8 mouse cellular contexts compared by ENCODE assay signal in genomic region chr9:21014691-21015570, GRCm38 (mm10). TPM values are rescaled to one million over a fixed set of nuclear protein-coding genes. Genes with fewer than 3 reads are reported as not detected.
DNase-seq lines count a peak whose midpoint lies in the region; ATAC-seq lines count a peak whose summit lies in the region.

No protein-coding gene starts in this region.

- 6% methylated on average over 26 of the region's 29 CpGs for WGBS in forebrain, embryonic 14.5 days
- WGBS in hindbrain, embryonic 11.5 days = 3% methylated on average over 29 of the region's 29 CpGs
- WGBS in stomach, embryonic 14.5 days = 4% methylated on average over 29 of the region's 29 CpGs

- H3K4me3 ChIP-seq in forebrain, embryonic 14.5 days (ENCODE audit: low read depth, low read length) = peak overlapping the region; percentile 13; the same call in 1 of the 2 replicates
- no peak overlapping the region for H3K4me3 ChIP-seq in hindbrain, embryonic 11.5 days (ENCODE audit: low read depth, low read length)
- peak overlapping the region; percentile 40 for H3K4me3 ChIP-seq in stomach, embryonic 14.5 days (ENCODE audit: low read depth, low read length)

- 0 out of 2 replicates have a peak, but pooled peaks have one; percentile 23 for ATAC-seq in forebrain, embryonic 14.5 days
- no peak for ATAC-seq in hindbrain, embryonic 11.5 days (ENCODE audit: low FRiP score)
- ATAC-seq in megakaryocyte progenitor cell, adult 5-6 weeks (replicated peaks; ENCODE audit: poor library complexity) = peak; percentile 68
- peak; percentile 53; the same call in 1 of the 2 replicates for ATAC-seq in stomach, embryonic 14.5 days (ENCODE audit: insufficient number of reproducible peaks, insufficient read depth, low FRiP score, low read depth)

- H3K27me3 ChIP-seq in forebrain, embryonic 14.5 days (replicated peaks; ENCODE audit: control insufficient read depth, insufficient read depth, low read length) = peaks cover 38% of the 10 kb centered on the region
- peaks cover 36% of the 10 kb centered on the region for H3K27me3 ChIP-seq in hindbrain, embryonic 11.5 days (ENCODE audit: control insufficient read depth, insufficient read depth, low read length)
- peaks cover 15% of the 10 kb centered on the region; the same call in 1 of the 2 replicates for H3K27me3 ChIP-seq in stomach, embryonic 14.5 days (ENCODE audit: control insufficient read depth, insufficient read depth, low read length)

- no peak overlapping the region for H3K9ac ChIP-seq in forebrain, embryonic 14.5 days (ENCODE audit: low read length)
- H3K9ac ChIP-seq in hindbrain, embryonic 11.5 days (ENCODE audit: low read depth, low read length) = no peak overlapping the region
- no peak overlapping the region; the same call in 1 of the 2 replicates for H3K9ac ChIP-seq in stomach, embryonic 14.5 days (replicated peaks; ENCODE audit: low read depth, low read length)

- DNase-seq in urinary bladder, adult 18-20 months (ENCODE audit: low spot score in 2 of 2) = peak; percentile 63 to 68
- no peak for DNase-seq in urinary bladder, adult 2 months (ENCODE audit: low spot score)
- no peak for DNase-seq in forebrain, embryonic 14.5 days (ENCODE audit: low spot score)
- DNase-seq in hindbrain, embryonic 11.5 days (ENCODE audit: low spot score) = peak; percentile 31
- DNase-seq in left cerebral cortex, postnatal 36 days (ENCODE audit: low spot score in 2 of 2) = peak; percentile 36 to 37
- DNase-seq in cerebellum, postnatal 4 days (ENCODE audit: low spot score in 2 of 2) = no peak

- peak overlapping the region; percentile 35 for H3K4me2 ChIP-seq in forebrain, embryonic 14.5 days (ENCODE audit: low read length)
- peak overlapping the region; percentile 17; the same call in 1 of the 2 replicates for H3K4me2 ChIP-seq in hindbrain, embryonic 11.5 days (replicated peaks; ENCODE audit: low read depth, low read length)
- peak overlapping the region; percentile 59 for H3K4me2 ChIP-seq in stomach, embryonic 14.5 days (replicated peaks; ENCODE audit: low read depth, low read length)

- no peaks in the 10 kb centered on the region for H3K36me3 ChIP-seq in forebrain, embryonic 14.5 days (ENCODE audit: control insufficient read depth, insufficient read depth, low read length)
- no peaks in the 10 kb centered on the region for H3K36me3 ChIP-seq in hindbrain, embryonic 11.5 days (ENCODE audit: control insufficient read depth, insufficient read depth, low read length)
- no peaks in the 10 kb centered on the region for H3K36me3 ChIP-seq in stomach, embryonic 14.5 days (ENCODE audit: control insufficient read depth, insufficient read depth, low read length)

- H3K9me3 ChIP-seq in forebrain, embryonic 14.5 days (replicated peaks; ENCODE audit: control insufficient read depth, low read length) = no peaks in the 10 kb centered on the region
- no peaks in the 10 kb centered on the region for H3K9me3 ChIP-seq in hindbrain, embryonic 11.5 days (ENCODE audit: control insufficient read depth, low read length)
- no peaks in the 10 kb centered on the region for H3K9me3 ChIP-seq in stomach, embryonic 14.5 days (ENCODE audit: control insufficient read depth, low read depth, low read length)

- H3K27ac ChIP-seq in forebrain, embryonic 14.5 days (ENCODE audit: low read depth, low read length) = no peak overlapping the region
- H3K27ac ChIP-seq in hindbrain, embryonic 11.5 days (ENCODE audit: low read depth, low read length) = no peak overlapping the region
- H3K27ac ChIP-seq in stomach, embryonic 14.5 days (ENCODE audit: low read length) = no peak overlapping the region

- intact Hi-C loops in left cerebral cortex, postnatal 36 days (cut with DNase I) = no loop called here

- no peaks in the 10 kb centered on the region for H3K4me1 ChIP-seq in forebrain, embryonic 14.5 days (ENCODE audit: control insufficient read depth, insufficient read depth, low read length)
- H3K4me1 ChIP-seq in hindbrain, embryonic 11.5 days (replicated peaks; ENCODE audit: control insufficient read depth, insufficient read depth, low read length) = no peaks in the 10 kb centered on the region
- H3K4me1 ChIP-seq in stomach, embryonic 14.5 days (ENCODE audit: control insufficient read depth, insufficient read depth, low read length) = peaks cover 14% of the 10 kb centered on the region

RNA-seq across cellular contexts. Expression of gene Icam1, which starts 0.9 kb away (rescaled TPM):
- polyA plus RNA-seq in urinary bladder, adult 2 months (2012; rRNA removed) = 27.4 and 28.7 TPM in 2 replicates
- polyA plus RNA-seq in forebrain, embryonic 14.5 days (2014; fragmentation: Nextera tagmentation; extraction: Ambion mirVana) = 2.6 and 3.5 TPM in 2 replicates
- polyA plus RNA-seq in hindbrain, embryonic 11.5 days (2014; fragmentation: Nextera tagmentation; extraction: Ambion mirVana) = 4.3 and 4.5 TPM in 2 replicates
- 1 to 10 TPM; 2.4 to 3.2 TPM for total RNA-seq in left cerebral cortex, postnatal 36 days (2021)
- 5.3 and 6.9 TPM in 2 replicates for total RNA-seq in megakaryocyte progenitor cell, adult 5-6 weeks (2015)
- total RNA-seq in megakaryocyte progenitor cell, adult 5-6 weeks (2017) = 9.2 and 9.8 TPM in 2 replicates
- 10.6 and 12.5 TPM in 2 replicates for polyA plus RNA-seq in stomach, embryonic 14.5 days (2014; fragmentation: Nextera tagmentation; extraction: Ambion mirVana)

RNA-seq across cellular contexts. Expression of gene Mrpl4, which starts 12.4 kb away (rescaled TPM):
- 78.8 and 88.8 TPM in 2 replicates for polyA plus RNA-seq in urinary bladder, adult 2 months (2012; rRNA removed)
- 118 and 129 TPM in 2 replicates for polyA plus RNA-seq in forebrain, embryonic 14.5 days (2014; fragmentation: Nextera tagmentation; extraction: Ambion mirVana)
- 120 and 132 TPM in 2 replicates for polyA plus RNA-seq in hindbrain, embryonic 11.5 days (2014; fragmentation: Nextera tagmentation; extraction: Ambion mirVana)
- 10 to 100 TPM; 59.6 to 62.5 TPM for total RNA-seq in left cerebral cortex, postnatal 36 days (2021)
- 42.0 and 48.1 TPM in 2 replicates for total RNA-seq in megakaryocyte progenitor cell, adult 5-6 weeks (2015)
- total RNA-seq in megakaryocyte progenitor cell, adult 5-6 weeks (2017) = 44.1 and 50.7 TPM in 2 replicates
- 136 and 150 TPM in 2 replicates for polyA plus RNA-seq in stomach, embryonic 14.5 days (2014; fragmentation: Nextera tagmentation; extraction: Ambion mirVana)

RNA-seq across cellular contexts. Expression of gene Icam4, which starts 14.2 kb away (rescaled TPM):
- polyA plus RNA-seq in urinary bladder, adult 2 months (2012; rRNA removed) = 1.1 and 1.5 TPM in 2 replicates
- polyA plus RNA-seq in forebrain, embryonic 14.5 days (2014; fragmentation: Nextera tagmentation; extraction: Ambion mirVana) = not detected in 2 replicates
- polyA plus RNA-seq in hindbrain, embryonic 11.5 days (2014; fragmentation: Nextera tagmentation; extraction: Ambion mirVana) = 5.4 and 5.7 TPM in 2 replicates
- 1 to 10 TPM; 1.2 to 1.3 TPM for total RNA-seq in left cerebral cortex, postnatal 36 days (2021)
- 4.5 and 7.8 TPM in 2 replicates for total RNA-seq in megakaryocyte progenitor cell, adult 5-6 weeks (2015)
- total RNA-seq in megakaryocyte progenitor cell, adult 5-6 weeks (2017) = 3.7 and 4.0 TPM in 2 replicates
- polyA plus RNA-seq in stomach, embryonic 14.5 days (2014; fragmentation: Nextera tagmentation; extraction: Ambion mirVana) = 0.84 and 1.0 TPM in 2 replicates

RNA-seq across cellular contexts. Expression of gene Icam5, which starts 16.9 kb away (rescaled TPM):
- polyA plus RNA-seq in urinary bladder, adult 2 months (2012; rRNA removed) = 1.2 TPM in 2 replicates
- 0.63 and 1.0 TPM in 2 replicates for polyA plus RNA-seq in forebrain, embryonic 14.5 days (2014; fragmentation: Nextera tagmentation; extraction: Ambion mirVana)
- 0.24 TPM in 1 of 2 replicates, not detected in the other for polyA plus RNA-seq in hindbrain, embryonic 11.5 days (2014; fragmentation: Nextera tagmentation; extraction: Ambion mirVana)
- total RNA-seq in left cerebral cortex, postnatal 36 days (2021) = 100 to 1,000 TPM; 235 to 249 TPM
- not detected in 2 replicates for total RNA-seq in megakaryocyte progenitor cell, adult 5-6 weeks (2015)
- 0.21 and 0.24 TPM in 2 replicates for total RNA-seq in megakaryocyte progenitor cell, adult 5-6 weeks (2017)
- 0.18 TPM in 1 of 2 replicates, not detected in the other for polyA plus RNA-seq in stomach, embryonic 14.5 days (2014; fragmentation: Nextera tagmentation; extraction: Ambion mirVana)

RNA-seq across cellular contexts. Expression of gene S1pr2, which starts 38.4 kb away (rescaled TPM):
- 11.6 and 11.7 TPM in 2 replicates for polyA plus RNA-seq in urinary bladder, adult 2 months (2012; rRNA removed)
- 5.9 and 7.8 TPM in 2 replicates for polyA plus RNA-seq in forebrain, embryonic 14.5 days (2014; fragmentation: Nextera tagmentation; extraction: Ambion mirVana)
- 23.4 TPM in 2 replicates for polyA plus RNA-seq in hindbrain, embryonic 11.5 days (2014; fragmentation: Nextera tagmentation; extraction: Ambion mirVana)
- total RNA-seq in left cerebral cortex, postnatal 36 days (2021) = 1 to 10 TPM; 3.0 to 3.6 TPM
- total RNA-seq in megakaryocyte progenitor cell, adult 5-6 weeks (2015) = 4.7 and 5.2 TPM in 2 replicates
- total RNA-seq in megakaryocyte progenitor cell, adult 5-6 weeks (2017) = 1.8 and 2.5 TPM in 2 replicates
- 48.6 and 52.3 TPM in 2 replicates for polyA plus RNA-seq in stomach, embryonic 14.5 days (2014; fragmentation: Nextera tagmentation; extraction: Ambion mirVana)

Comparison
In these comparisons a context has a peak if more than half of its experiments do, and no peak if none do; other contexts are left out.
1. DNase-seq: peak in urinary bladder, adult 18-20 months (2 of 2), hindbrain, embryonic 11.5 days (single experiment) and left cerebral cortex, postnatal 36 days (2 of 2); none in urinary bladder, adult 2 months (single experiment), forebrain, embryonic 14.5 days (single experiment) and cerebellum, postnatal 4 days (0 of 2).
2. Peak in every context shown above with its lines, with median percentiles within 50 percentile points of each other: H3K4me2 ChIP-seq.